ENCODE assay signal across 1 mouse cellular context in the genomic region with DNA sequence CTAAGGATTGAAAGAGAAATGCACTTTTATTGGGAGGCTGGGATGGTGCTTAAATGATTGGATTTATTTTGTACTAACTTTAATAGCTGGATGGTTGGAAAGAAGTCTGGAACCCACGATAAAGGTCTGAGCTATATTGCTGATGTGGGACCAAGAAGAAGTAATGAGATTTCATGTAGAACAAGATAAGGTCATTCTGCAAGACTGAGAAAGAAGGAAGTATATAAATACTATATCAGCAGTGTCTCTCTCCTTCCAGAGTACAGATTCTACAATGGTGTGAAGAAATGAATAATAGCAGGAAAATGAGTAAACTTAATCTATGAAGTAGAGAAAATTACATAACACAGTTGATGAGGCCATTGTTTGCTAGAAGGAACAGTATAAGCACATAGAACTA.
TF ChIP-seq lines count a peak whose summit lies in the region.

No protein-coding gene starts in this region.

TF ChIP-seq in MEL, 35 proteins besides CTCF, POLR2A, EP300 and RAD21 (continued from another document):
- peak; percentile 81 for TF ChIP-seq RCOR1 (IDR thresholded peaks at IDR 0.05; ENCODE audit: low read depth, low read length)
- no peak for TF ChIP-seq POLR2AphosphoS5 (IDR thresholded peaks at IDR 0.05; ENCODE audit: borderline replicate concordance, low read depth, low read length)
- TF ChIP-seq TCF12 (IDR thresholded peaks at IDR 0.05; ENCODE audit: low read depth, low read length): peak; percentile 56; the same call in 1 of the 2 replicates
- no peak for TF ChIP-seq ZMIZ1 (IDR thresholded peaks at IDR 0.05; ENCODE audit: low read depth, low read length)
- no peak for TF ChIP-seq ELF1 (IDR thresholded peaks at IDR 0.05; ENCODE audit: low read depth, low read length)
TF ChIP-seq in MEL: peak in this region for 4.
